Mouse (Mus musculus) cerebellum, adult 2 months (tissue): ENCODE data around the gene Rrn3.

ENCODE experiments used
- CTCF ChIP-seq: fragments of 200-500 bp; IDR thresholded peaks from 2 replicates; pipeline ENCODE4 v1.5.1; 2011; ENCODE audit warnings: low read depth, mild to moderate bottlenecking, control low read depth, low read length, moderate library complexity, borderline replicate concordance; ENCODE audit not compliant: insufficient read depth
- POLR2A ChIP-seq: fragments of 200-500 bp; IDR thresholded peaks from 2 replicates; pipeline ENCODE4 v1.6.1; 2011; ENCODE audit warnings: low read length, control low read depth, borderline replicate concordance; ENCODE audit not compliant: insufficient read depth

- no peak for TF ChIP-seq CTCF
- TF ChIP-seq POLR2A: no peak
Measured at GRCm38 (mm10) chr16:13848310-13848709, 67.8 kb downstream of the Rrn3 start.
